Mouse (Mus musculus) intestine, embryonic 16.5 days (tissue): Measurements from ENCODE around the gene Nbeal1. TPM values are rescaled to one million over a fixed set of nuclear protein-coding genes. Genes with fewer than 3 reads are reported as not detected.

Source experiments
- ATAC-seq: fragments of 200-750 bp; cut with Nextera tagmentation; 2 replicates; pipeline ENCODE4 v1.8.0; 2017; ENCODE audit warnings: moderate TSS enrichment, moderate library complexity
- H3K27ac ChIP-seq: fragments of 300-500 bp; sonication (generic); 2 replicates; pipeline ENCODE4 v1.5.1; 2014; ENCODE audit warnings: mild to moderate bottlenecking, low read length
- H3K27me3 ChIP-seq: fragments of 300-500 bp; sonication (generic); replicated peaks from 2 replicates; pipeline ENCODE4 v1.6.1; 2014; ENCODE audit warnings: low read length, control low read depth, mixed read lengths; ENCODE audit not compliant: control insufficient read depth, insufficient read depth
- H3K36me3 ChIP-seq: fragments of 300-500 bp; sonication (generic); 2 replicates; pipeline ENCODE4 v1.6.1; 2014; ENCODE audit warnings: low read length, control low read depth; ENCODE audit not compliant: control insufficient read depth, insufficient read depth
- H3K4me1 ChIP-seq: fragments of 300-500 bp; sonication (generic); 2 replicates; pipeline ENCODE4 v1.6.1; 2014; ENCODE audit warnings: low read length, control low read depth, mixed read lengths; ENCODE audit not compliant: control insufficient read depth, insufficient read depth
- H3K4me2 ChIP-seq: fragments of 300-500 bp; sonication (generic); 2 replicates; pipeline ENCODE4 v1.6.1; 2014; ENCODE audit warnings: low read depth, low read length, control low read depth
- H3K4me3 ChIP-seq: fragments of 300-500 bp; sonication (generic); 2 replicates; pipeline ENCODE4 v1.5.1; 2014; ENCODE audit warnings: mild to moderate bottlenecking, low read length
- H3K9ac ChIP-seq: fragments of 300-500 bp; sonication (generic); 2 replicates; pipeline ENCODE4 v1.6.1; 2014; ENCODE audit warnings: low read depth, low read length
- H3K9me3 ChIP-seq: fragments of 300-500 bp; sonication (generic); 2 replicates; pipeline ENCODE4 v1.6.1; 2016; ENCODE audit warnings: low read length, control low read depth; ENCODE audit not compliant: control insufficient read depth
- WGBS: fragments of 180-500 bp; shearing (Covaris S2); extraction: QIAGEN DNeasy Blood & Tissue Kit; methylation state at CpG from one replicate; pipeline ENCODE4 v1.1.7; 2014; 5-methylcytosine and 5-hydroxymethylcytosine counted together
- polyA plus RNA-seq: library from polyadenylated mRNA; unstranded; fragments of >200 nt; fragmentation: Nextera tagmentation; extraction: Ambion mirVana; gene quantifications from 2 replicates; pipeline ENCODE4 v1.2.1, GENCODE M21; 2015

The Nbeal1 gene
- polyA plus RNA-seq, 1 experiment from 2014 or later: 4.7 TPM

DNA sequence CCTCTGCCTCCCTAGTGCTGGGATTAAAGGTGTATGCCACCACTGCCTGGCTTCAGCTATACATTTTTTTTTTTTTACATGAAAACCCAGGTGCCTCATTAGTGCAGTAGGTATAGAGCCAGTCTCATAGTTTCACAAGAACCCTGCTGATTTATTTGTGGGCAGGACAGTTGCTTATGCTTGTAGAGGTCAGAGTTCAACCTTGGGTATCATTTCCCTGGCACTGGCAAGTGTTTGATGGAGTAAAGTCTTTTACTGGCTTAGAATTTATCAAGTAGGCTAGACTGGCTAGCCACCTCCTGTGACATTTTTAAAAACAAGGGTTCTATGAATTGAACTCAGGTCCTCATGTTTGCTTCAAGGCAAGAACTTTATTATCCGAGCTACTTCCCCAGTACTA lies 113.5 kb downstream of the Nbeal1 start:
- H3K9me3 ChIP-seq: no peaks in the 10 kb centered on the region
- H3K36me3 ChIP-seq: no peaks in the 10 kb centered on the region
- 55% methylated on average over 1 of the region's 1 CpGs for WGBS
- ATAC-seq: no peak
- H3K9ac ChIP-seq: no peak overlapping the region
- no peaks in the 10 kb centered on the region for H3K27me3 ChIP-seq
- H3K27ac ChIP-seq: no peak overlapping the region
- H3K4me1 ChIP-seq: no peaks in the 10 kb centered on the region
- no peak overlapping the region for H3K4me2 ChIP-seq
- H3K4me3 ChIP-seq: no peak overlapping the region

GRCm38 (mm10) chr1:60342808-60343629 lies 162.6 kb downstream of the Nbeal1 start, which contains the start of gene Cyp20a1:
TSS of gene Cyp20a1 (plus strand) at chr1:60343323.
- 1% methylated on average over 60 of the region's 60 CpGs for WGBS
- H3K27me3 ChIP-seq: no peaks in the 10 kb centered on the region
- no peaks in the 10 kb centered on the region; the same call in 1 of the 2 replicates for H3K36me3 ChIP-seq
- peaks cover 2% of the 10 kb centered on the region; the same call in 1 of the 2 replicates for H3K4me1 ChIP-seq
- peak within 1 kb of the TSS; percentile 81 for H3K9ac ChIP-seq
- peak within 1 kb of the TSS; percentile 97 for H3K27ac ChIP-seq
- ATAC-seq: peak; percentile 99
- H3K4me2 ChIP-seq: peak within 1 kb of the TSS; percentile 76
- H3K9me3 ChIP-seq: no peaks in the 10 kb centered on the region
- H3K4me3 ChIP-seq: peak within 1 kb of the TSS; percentile 74

DNA sequence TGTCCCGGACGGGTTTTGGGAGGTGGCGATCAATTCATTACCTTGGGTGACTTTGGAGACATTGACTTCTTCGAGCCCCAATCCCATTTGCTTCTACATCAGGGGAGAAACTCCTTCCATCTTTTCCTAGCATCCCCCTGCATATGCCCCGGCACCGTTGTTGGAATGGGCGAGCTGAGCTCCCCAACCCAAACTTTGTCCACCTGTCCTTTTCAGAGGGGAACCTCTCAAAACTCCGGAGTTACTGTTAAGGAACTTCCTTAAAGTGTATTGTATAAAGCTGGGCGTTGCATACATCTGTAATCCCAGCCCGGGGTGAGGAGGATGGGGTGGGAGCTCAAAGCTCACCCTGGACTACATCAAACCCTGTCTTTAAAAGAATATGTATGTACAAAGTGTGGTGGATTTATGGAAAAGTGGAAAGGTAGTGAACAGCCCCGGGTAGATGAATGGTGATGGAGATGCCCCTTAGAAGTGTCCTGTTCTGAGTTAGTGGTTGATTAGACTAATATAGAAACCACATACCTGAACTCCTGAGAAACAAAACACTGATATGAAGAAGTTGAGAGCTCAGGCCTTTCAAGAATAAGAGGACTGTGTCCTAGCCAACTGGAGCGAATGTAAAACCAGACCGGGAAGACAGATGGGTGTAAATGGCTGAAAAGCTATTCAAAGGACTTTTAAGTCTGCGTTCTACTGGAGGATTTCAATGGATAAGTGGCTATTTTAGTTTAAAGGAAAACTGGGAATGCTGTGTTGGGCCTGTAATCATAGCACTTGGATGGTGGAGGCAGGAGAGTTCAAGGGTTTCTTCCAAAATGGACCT lies 163.4 kb downstream of the Nbeal1 start:
- WGBS: 12% methylated on average over 14 of the region's 14 CpGs
- Histone ChIP-seq H3K9me3 (no peaks in the 10 kb centered on the region), H3K4me2 (peak overlapping the region; percentile 76), H3K27ac (peak overlapping the region; percentile 97), H3K4me1 (peaks cover 2% of the 10 kb centered on the region; the same call in 1 of the 2 replicates), H3K9ac (peak overlapping the region; percentile 81), H3K36me3 (no peaks in the 10 kb centered on the region), H3K4me3 (peak overlapping the region; percentile 74), H3K27me3 (no peaks in the 10 kb centered on the region)
- no peak for ATAC-seq

GRCm38 (mm10) chr1:60344670-60345069 lies 164.3 kb downstream of the Nbeal1 start:
- no peak for ATAC-seq
- no peak overlapping the region for H3K4me2 ChIP-seq
- H3K4me3 ChIP-seq: no peak overlapping the region
- 62% methylated on average over 6 of the region's 6 CpGs for WGBS
- H3K9ac ChIP-seq: no peak overlapping the region
- H3K27me3 ChIP-seq: no peaks in the 10 kb centered on the region
- no peak overlapping the region for H3K27ac ChIP-seq
- no peaks in the 10 kb centered on the region for H3K36me3 ChIP-seq
- H3K9me3 ChIP-seq: peaks cover 4% of the 10 kb centered on the region
- peaks cover 2% of the 10 kb centered on the region; the same call in 1 of the 2 replicates for H3K4me1 ChIP-seq

- Histone ChIP-seq H3K27ac (no peak overlapping the region), H3K4me2 (no peak overlapping the region)
- WGBS: 43% methylated on average over 2 of the region's 2 CpGs
Observed at GRCm38 (mm10) chr1:60345712-60346111, 165.3 kb downstream of the Nbeal1 start.

GRCm38 (mm10) chr1:60352786-60353185 lies 172.4 kb downstream of the Nbeal1 start:
- peaks cover 10% of the 10 kb centered on the region for H3K9me3 ChIP-seq
- H3K4me1 ChIP-seq: no peaks in the 10 kb centered on the region
- WGBS: 79% methylated on average over 5 of the region's 5 CpGs
- peaks cover 7% of the 10 kb centered on the region; the same call in 1 of the 2 replicates for H3K36me3 ChIP-seq
- no peak overlapping the region for H3K9ac ChIP-seq
- ATAC-seq: no peak
- H3K4me3 ChIP-seq: no peak overlapping the region
- no peak overlapping the region for H3K27ac ChIP-seq
- no peak overlapping the region for H3K4me2 ChIP-seq
- no peaks in the 10 kb centered on the region for H3K27me3 ChIP-seq

More at GRCm38 (mm10) chr1:60345712-60346111, 165.3 kb downstream of the Nbeal1 start:
- H3K27me3 ChIP-seq: no peaks in the 10 kb centered on the region
- H3K4me3 ChIP-seq: no peak overlapping the region
- H3K4me1 ChIP-seq: peaks cover 2% of the 10 kb centered on the region; the same call in 1 of the 2 replicates
- no peak for ATAC-seq
- H3K36me3 ChIP-seq: no peaks in the 10 kb centered on the region
- no peak overlapping the region for H3K9ac ChIP-seq
- peaks cover 10% of the 10 kb centered on the region for H3K9me3 ChIP-seq

- WGBS: 100% methylated on average over 1 of the region's 1 CpGs
- Histone ChIP-seq H3K4me3 (no peak overlapping the region), H3K4me1 (no peaks in the 10 kb centered on the region), H3K9me3 (no peaks in the 10 kb centered on the region), H3K27ac (no peak overlapping the region), H3K9ac (no peak overlapping the region), H3K4me2 (no peak overlapping the region), H3K27me3 (no peaks in the 10 kb centered on the region), H3K36me3 (peaks cover 7% of the 10 kb centered on the region)
- ATAC-seq: no peak
Observed at GRCm38 (mm10) chr1:60361626-60362025, 181.2 kb downstream of the Nbeal1 start.

DNA sequence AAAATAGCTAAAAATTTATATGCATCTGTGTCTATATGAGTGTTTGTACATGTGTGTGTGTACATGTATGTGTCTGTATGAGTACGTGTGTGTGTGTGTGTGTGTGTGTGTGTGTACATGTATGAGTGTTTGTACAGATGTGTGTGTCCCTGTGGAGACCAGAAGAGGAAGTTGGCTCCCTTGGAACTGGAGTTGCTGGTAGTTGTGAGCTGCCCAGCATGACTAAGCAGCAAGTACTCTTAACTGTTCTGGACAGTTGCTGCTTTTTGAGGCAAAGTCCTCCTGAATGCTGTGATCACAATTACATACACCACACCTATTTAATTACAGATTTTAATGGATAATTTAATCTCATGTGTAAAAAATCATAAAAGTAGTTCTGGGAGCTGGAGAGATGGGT lies 196.2 kb downstream of the Nbeal1 start:
- Histone ChIP-seq H3K36me3 (peaks cover 5% of the 10 kb centered on the region), H3K4me1 (no peaks in the 10 kb centered on the region), H3K27me3 (no peaks in the 10 kb centered on the region), H3K9me3 (no peaks in the 10 kb centered on the region), H3K4me3 (no peak overlapping the region), H3K9ac (no peak overlapping the region), H3K27ac (no peak overlapping the region), H3K4me2 (no peak overlapping the region)
- WGBS: 97% methylated on average over 1 of the region's 1 CpGs
- no peak for ATAC-seq

- Histone ChIP-seq H3K9ac (no peak overlapping the region), H3K27me3 (no peaks in the 10 kb centered on the region), H3K27ac (no peak overlapping the region), H3K4me3 (no peak overlapping the region), H3K4me2 (no peak overlapping the region), H3K9me3 (no peaks in the 10 kb centered on the region), H3K4me1 (no peaks in the 10 kb centered on the region), H3K36me3 (peaks cover 3% of the 10 kb centered on the region; the same call in 1 of the 2 replicates)
- no peak for ATAC-seq
- 97% methylated on average over 3 of the region's 3 CpGs for WGBS
Observed at GRCm38 (mm10) chr1:60381910-60382309, 201.5 kb downstream of the Nbeal1 start.
